Mouse (Mus musculus): ENCODE results near the gene Rac3. TPM values are rescaled to one million over a fixed set of nuclear protein-coding genes. Genes with fewer than 3 reads are reported as not detected.
A peak's percentile ranks its signal among the peaks of the same experiment; 100 is the strongest.
"Not testable (repeated sequence)": the region's sequence is repeated elsewhere in the genome, so short reads cannot be mapped to it uniquely, and the experiment has no call there.

Gene Rac3
- polyA plus RNA-seq, 1 experiment: 60.4 TPM

- Histone ChIP-seq H3K4me3 (ENCODE audit: insufficient read depth, low read length) (no peak overlapping the region), H3K27ac (ENCODE audit: insufficient read depth, low read length) (no peak overlapping the region), H3K4me1 (ENCODE audit: control insufficient read depth, insufficient read depth, low read length) (no peaks in the 10 kb centered on the region)
- TF ChIP-seq CTCF (IDR thresholded peaks at IDR 0.05; ENCODE audit: extremely low read depth, insufficient read depth, low read length) (no peak), POLR2A (IDR thresholded peaks at IDR 0.05; ENCODE audit: extremely low read depth, insufficient read depth, low read length) (no peak)
These were observed 12.3 kb downstream of the Rac3 start for GRCm38 (mm10) chr11:120733521-120733920.

GRCm38 (mm10) chr11:120736424-120736823 is 15.2 kb downstream of the Rac3 start:
- Histone ChIP-seq H3K4me1 (ENCODE audit: control insufficient read depth, insufficient read depth, low read length) (no peaks in the 10 kb centered on the region), H3K4me3 (ENCODE audit: insufficient read depth, low read length) (no peak overlapping the region), H3K27ac (ENCODE audit: insufficient read depth, low read length) (no peak overlapping the region)
- TF ChIP-seq POLR2A (IDR thresholded peaks at IDR 0.05; ENCODE audit: extremely low read depth, insufficient read depth, low read length) (no peak), CTCF (IDR thresholded peaks at IDR 0.05; ENCODE audit: extremely low read depth, insufficient read depth, low read length) (no peak)

GRCm38 (mm10) chr11:120740981-120741380 is 19.7 kb downstream of the Rac3 start:
- Histone ChIP-seq H3K27ac (ENCODE audit: insufficient read depth, low read length) (no peak overlapping the region), H3K4me3 (ENCODE audit: insufficient read depth, low read length) (no peak overlapping the region), H3K4me1 (ENCODE audit: control insufficient read depth, insufficient read depth, low read length) (no peaks in the 10 kb centered on the region)
- TF ChIP-seq POLR2A (IDR thresholded peaks at IDR 0.05; ENCODE audit: extremely low read depth, insufficient read depth, low read length) (no peak), CTCF (IDR thresholded peaks at IDR 0.05; ENCODE audit: extremely low read depth, insufficient read depth, low read length) (no peak)

- Histone ChIP-seq H3K4me1 (ENCODE audit: control insufficient read depth, insufficient read depth, low read length) (no peaks in the 10 kb centered on the region), H3K27ac (ENCODE audit: insufficient read depth, low read length) (no peak overlapping the region), H3K4me3 (ENCODE audit: insufficient read depth, low read length) (no peak overlapping the region)
- TF ChIP-seq CTCF (IDR thresholded peaks at IDR 0.05; ENCODE audit: extremely low read depth, insufficient read depth, low read length) (no peak), POLR2A (IDR thresholded peaks at IDR 0.05; ENCODE audit: extremely low read depth, insufficient read depth, low read length) (no peak)
These were observed 22.9 kb downstream of the Rac3 start for GRCm38 (mm10) chr11:120744121-120744701.

- H3K4me1 ChIP-seq (ENCODE audit: control insufficient read depth, insufficient read depth, low read length): no peaks in the 10 kb centered on the region
- H3K27ac ChIP-seq (ENCODE audit: insufficient read depth, low read length): no peak overlapping the region
- TF ChIP-seq POLR2A (IDR thresholded peaks at IDR 0.05; ENCODE audit: extremely low read depth, insufficient read depth, low read length) (no peak), CTCF (IDR thresholded peaks at IDR 0.05; ENCODE audit: extremely low read depth, insufficient read depth, low read length) (no peak)
- no peak overlapping the region for H3K4me3 ChIP-seq (ENCODE audit: insufficient read depth, low read length)
These were observed 26.7 kb downstream of the Rac3 start for GRCm38 (mm10) chr11:120747974-120748373.

GRCm38 (mm10) chr11:120749430-120749829 is 28.2 kb downstream of the Rac3 start:
- no peak overlapping the region for H3K4me3 ChIP-seq (ENCODE audit: insufficient read depth, low read length)
- TF ChIP-seq POLR2A (IDR thresholded peaks at IDR 0.05; ENCODE audit: extremely low read depth, insufficient read depth, low read length) (no peak), CTCF (IDR thresholded peaks at IDR 0.05; ENCODE audit: extremely low read depth, insufficient read depth, low read length) (peak; percentile 26; the same call in 1 of the 2 replicates)
- H3K4me1 ChIP-seq (ENCODE audit: control insufficient read depth, insufficient read depth, low read length): no peaks in the 10 kb centered on the region
- H3K27ac ChIP-seq (ENCODE audit: insufficient read depth, low read length): no peak overlapping the region

GRCm38 (mm10) chr11:120751606-120752005 is 30.3 kb downstream of the Rac3 start:
- H3K4me3 ChIP-seq (ENCODE audit: insufficient read depth, low read length): no peak overlapping the region
- TF ChIP-seq POLR2A (IDR thresholded peaks at IDR 0.05; ENCODE audit: extremely low read depth, insufficient read depth, low read length): no peak
- TF ChIP-seq CTCF (IDR thresholded peaks at IDR 0.05; ENCODE audit: extremely low read depth, insufficient read depth, low read length): no peak
- H3K27ac ChIP-seq (ENCODE audit: insufficient read depth, low read length): no peak overlapping the region
- H3K4me1 ChIP-seq (ENCODE audit: control insufficient read depth, insufficient read depth, low read length): no peaks in the 10 kb centered on the region

GRCm38 (mm10) chr11:120760236-120760635 is 39.0 kb downstream of the Rac3 start:
- H3K27ac ChIP-seq (ENCODE audit: insufficient read depth, low read length): no peak overlapping the region
- TF ChIP-seq CTCF (IDR thresholded peaks at IDR 0.05; ENCODE audit: extremely low read depth, insufficient read depth, low read length) (no peak), POLR2A (IDR thresholded peaks at IDR 0.05; ENCODE audit: extremely low read depth, insufficient read depth, low read length) (no peak)
- H3K4me3 ChIP-seq (ENCODE audit: insufficient read depth, low read length): no peak overlapping the region
- H3K4me1 ChIP-seq (ENCODE audit: control insufficient read depth, insufficient read depth, low read length): no peaks in the 10 kb centered on the region

GRCm38 (mm10) chr11:120761811-120762671 is 40.8 kb downstream of the Rac3 start:
- Histone ChIP-seq H3K4me1 (ENCODE audit: control insufficient read depth, insufficient read depth, low read length) (no peaks in the 10 kb centered on the region), H3K4me3 (ENCODE audit: insufficient read depth, low read length) (no peak overlapping the region), H3K27ac (ENCODE audit: insufficient read depth, low read length) (no peak overlapping the region)
- no peak for TF ChIP-seq POLR2A (IDR thresholded peaks at IDR 0.05; ENCODE audit: extremely low read depth, insufficient read depth, low read length)
- no peak for TF ChIP-seq CTCF (IDR thresholded peaks at IDR 0.05; ENCODE audit: extremely low read depth, insufficient read depth, low read length)

GRCm38 (mm10) chr11:120762672-120763041 is 41.4 kb downstream of the Rac3 start, which contains the start of gene Hmga1b:
TSS of gene Hmga1b (plus strand) at chr11:120762794.
- H3K4me3 ChIP-seq (ENCODE audit: insufficient read depth, low read length); H3K27ac ChIP-seq (ENCODE audit: insufficient read depth, low read length); H3K4me1 ChIP-seq (ENCODE audit: control insufficient read depth, insufficient read depth, low read length): not testable (repeated sequence)

- H3K4me1 ChIP-seq (ENCODE audit: control insufficient read depth, insufficient read depth, low read length); H3K27ac ChIP-seq (ENCODE audit: insufficient read depth, low read length); H3K4me3 ChIP-seq (ENCODE audit: insufficient read depth, low read length): not testable (repeated sequence)
These were observed 42.1 kb downstream of the Rac3 start for GRCm38 (mm10) chr11:120763121-120763999.

GRCm38 (mm10) chr11:120767023-120767422 is 45.8 kb downstream of the Rac3 start:
- H3K27ac ChIP-seq (ENCODE audit: insufficient read depth, low read length); H3K4me3 ChIP-seq (ENCODE audit: insufficient read depth, low read length); H3K4me1 ChIP-seq (ENCODE audit: control insufficient read depth, insufficient read depth, low read length): not testable (repeated sequence)

Data from cortical plate, adult 2 months (tissue).